Mouse (Mus musculus) liver, embryonic 13.5 days (tissue): Measurements from ENCODE around the gene Dgkg. TPM values are rescaled to one million over a fixed set of nuclear protein-coding genes. Genes with fewer than 3 reads are reported as not detected.

ENCODE experiments used
- ATAC-seq: fragments of 200-750 bp; cut with Nextera tagmentation; 2 replicates; pipeline ENCODE4 v1.8.0; 2017; ENCODE audit warnings: low read depth, mild to moderate bottlenecking, moderate number of reproducible peaks, moderate library complexity
- DNase-seq: peaks from one replicate; pipeline ENCODE4 v3.0.0; 2022
- H3K27ac ChIP-seq: fragments of 300-500 bp; sonication (generic); 2 replicates; pipeline ENCODE4 v1.5.1; 2015; ENCODE audit warnings: moderate library complexity, mild to moderate bottlenecking, inconsistent platforms
- H3K27me3 ChIP-seq: fragments of 300-500 bp; sonication (generic); 2 replicates; pipeline ENCODE4 v1.6.1; 2015; ENCODE audit warnings: mild to moderate bottlenecking, inconsistent platforms
- H3K36me3 ChIP-seq: fragments of 300-500 bp; sonication (generic); 2 replicates; pipeline ENCODE4 v1.6.1; 2015; ENCODE audit warnings: mild to moderate bottlenecking, inconsistent platforms
- H3K4me1 ChIP-seq: fragments of 300-500 bp; sonication (generic); replicated peaks from 2 replicates; pipeline ENCODE4 v1.6.1; 2015; ENCODE audit warnings: inconsistent platforms
- H3K4me2 ChIP-seq: fragments of 300-500 bp; sonication (generic); 2 replicates; pipeline ENCODE4 v1.6.1; 2015; ENCODE audit warnings: inconsistent platforms, mild to moderate bottlenecking, moderate library complexity
- H3K4me3 ChIP-seq: fragments of 300-500 bp; sonication (generic); replicated peaks from 2 replicates; pipeline ENCODE4 v1.5.1; 2015; ENCODE audit warnings: mild to moderate bottlenecking, inconsistent platforms
- H3K9ac ChIP-seq: fragments of 300-500 bp; sonication (generic); 2 replicates; pipeline ENCODE4 v1.6.1; 2015; ENCODE audit warnings: mild to moderate bottlenecking, inconsistent platforms
- H3K9me3 ChIP-seq: fragments of 300-500 bp; sonication (generic); replicated peaks from 2 replicates; pipeline ENCODE4 v1.6.1; 2016; ENCODE audit warnings: inconsistent platforms
- WGBS: fragments of 180-500 bp; shearing (Covaris S2); methylation state at CpG from one replicate; pipeline ENCODE4 v1.1.7; 2015; ENCODE audit not compliant: insufficient replicate concordance; 5-methylcytosine and 5-hydroxymethylcytosine counted together
- polyA plus RNA-seq: library from polyadenylated mRNA; unstranded; fragments of >200 nt; fragmentation: Nextera tagmentation; extraction: Ambion mirVana; gene quantifications from 2 replicates; pipeline ENCODE4 v1.2.1, GENCODE M21; 2015

Dgkg gene
- polyA plus RNA-seq, result 0.75 and 0.81 TPM in 2 replicates

GRCm38 (mm10) chr16:22656533-22657444 lies at the start of gene Dgkg:
Gene Dgkg (minus strand): TSS chr16:22657221.
- no peak within 1 kb of the TSS for H3K9ac ChIP-seq
- ATAC-seq, result peak; percentile 36; the same call in 1 of the 2 replicates
- WGBS, result 2% methylated on average over 63 of the region's 63 CpGs

GRCm38 (mm10) chr16:22704946-22705345 lies 47.9 kb upstream of the Dgkg start:
- Histone ChIP-seq H3K4me3 (no peak overlapping the region), H3K27ac (no peak overlapping the region), H3K9me3 (no peaks in the 10 kb centered on the region), H3K36me3 (no peaks in the 10 kb centered on the region), H3K9ac (no peak overlapping the region), H3K4me2 (no peak overlapping the region), H3K4me1 (no peaks in the 10 kb centered on the region), H3K27me3 (no peaks in the 10 kb centered on the region)
- ATAC-seq, result no peak
- no peak for DNase-seq
- WGBS, result 35% methylated on average over 6 of the region's 6 CpGs

More at GRCm38 (mm10) chr16:22656533-22657444, at the start of gene Dgkg:
- Histone ChIP-seq H3K4me2 (peak within 1 kb of the TSS; percentile 64), H3K27me3 (peaks cover 36% of the 10 kb centered on the region), H3K27ac (no peak within 1 kb of the TSS; the same call in none of the 2 replicates), H3K4me3 (peak within 1 kb of the TSS; percentile 44), H3K36me3 (no peaks in the 10 kb centered on the region), H3K4me1 (peaks cover 7% of the 10 kb centered on the region), H3K9me3 (no peaks in the 10 kb centered on the region)
- peak; percentile 13 for DNase-seq

- Histone ChIP-seq H3K27me3 (no peaks in the 10 kb centered on the region), H3K4me1 (no peaks in the 10 kb centered on the region), H3K27ac (no peak overlapping the region), H3K9me3 (no peaks in the 10 kb centered on the region), H3K4me2 (no peak overlapping the region), H3K36me3 (no peaks in the 10 kb centered on the region), H3K4me3 (no peak overlapping the region), H3K9ac (no peak overlapping the region)
- no peak for DNase-seq
- ATAC-seq, result no peak
- 59% methylated on average over 5 of the region's 5 CpGs for WGBS
Measured at GRCm38 (mm10) chr16:22704136-22704535, 47.1 kb upstream of the Dgkg start.

GRCm38 (mm10) chr16:22698846-22699760 lies 42.1 kb upstream of the Dgkg start:
- DNase-seq (no peak), ATAC-seq (no peak)
- WGBS, result 57% methylated on average over 13 of the region's 13 CpGs
- Histone ChIP-seq H3K4me3 (no peak overlapping the region), H3K27me3 (no peaks in the 10 kb centered on the region), H3K36me3 (no peaks in the 10 kb centered on the region), H3K9me3 (no peaks in the 10 kb centered on the region), H3K27ac (no peak overlapping the region), H3K4me1 (no peaks in the 10 kb centered on the region), H3K4me2 (no peak overlapping the region), H3K9ac (no peak overlapping the region)

- ATAC-seq, result no peak
- H3K9ac ChIP-seq, result no peak overlapping the region
- DNase-seq, result no peak
Measured at GRCm38 (mm10) chr16:22698101-22698500, 41.1 kb upstream of the Dgkg start.

GRCm38 (mm10) chr16:22689622-22690021 lies 32.6 kb upstream of the Dgkg start:
- H3K36me3 ChIP-seq, result no peaks in the 10 kb centered on the region
- ATAC-seq (no peak), DNase-seq (no peak)
- 46% methylated on average over 2 of the region's 2 CpGs for WGBS
- H3K9ac ChIP-seq, result no peak overlapping the region
- no peak overlapping the region for H3K27ac ChIP-seq
- H3K27me3 ChIP-seq, result no peaks in the 10 kb centered on the region; the same call in 1 of the 2 replicates
- H3K4me3 ChIP-seq, result no peak overlapping the region
- H3K4me1 ChIP-seq, result no peaks in the 10 kb centered on the region
- H3K9me3 ChIP-seq, result no peaks in the 10 kb centered on the region
- no peak overlapping the region for H3K4me2 ChIP-seq

More at GRCm38 (mm10) chr16:22698101-22698500, 41.1 kb upstream of the Dgkg start:
- H3K4me3 ChIP-seq, result no peak overlapping the region
- no peaks in the 10 kb centered on the region for H3K36me3 ChIP-seq
- H3K4me2 ChIP-seq, result no peak overlapping the region
- no peak overlapping the region for H3K27ac ChIP-seq
- H3K4me1 ChIP-seq, result no peaks in the 10 kb centered on the region
- no peaks in the 10 kb centered on the region for H3K9me3 ChIP-seq
- 60% methylated on average over 8 of the region's 8 CpGs for WGBS
- H3K27me3 ChIP-seq, result no peaks in the 10 kb centered on the region

- Histone ChIP-seq H3K27me3 (no peaks in the 10 kb centered on the region; the same call in 1 of the 2 replicates), H3K4me2 (no peak overlapping the region), H3K4me1 (no peaks in the 10 kb centered on the region), H3K4me3 (no peak overlapping the region), H3K9ac (no peak overlapping the region), H3K9me3 (no peaks in the 10 kb centered on the region), H3K27ac (no peak overlapping the region), H3K36me3 (no peaks in the 10 kb centered on the region)
- DNase-seq, result no peak
- no peak for ATAC-seq
- 54% methylated on average over 8 of the region's 8 CpGs for WGBS
Measured at GRCm38 (mm10) chr16:22687711-22688230, 30.8 kb upstream of the Dgkg start.

- no peaks in the 10 kb centered on the region for H3K9me3 ChIP-seq
- no peak for ATAC-seq
- WGBS, result 61% methylated on average over 3 of the region's 3 CpGs
Measured at GRCm38 (mm10) chr16:22683605-22684004, 26.6 kb upstream of the Dgkg start.

GRCm38 (mm10) chr16:22682727-22683126 lies 25.7 kb upstream of the Dgkg start:
- H3K4me2 ChIP-seq, result no peak overlapping the region
- no peak for ATAC-seq
- H3K36me3 ChIP-seq, result no peaks in the 10 kb centered on the region
- H3K4me3 ChIP-seq, result no peak overlapping the region
- H3K27me3 ChIP-seq, result no peaks in the 10 kb centered on the region
- DNase-seq, result no peak
- no peak overlapping the region for H3K27ac ChIP-seq
- no peaks in the 10 kb centered on the region for H3K4me1 ChIP-seq
- H3K9ac ChIP-seq, result no peak overlapping the region
- H3K9me3 ChIP-seq, result no peaks in the 10 kb centered on the region

More at GRCm38 (mm10) chr16:22683605-22684004, 26.6 kb upstream of the Dgkg start:
- Histone ChIP-seq H3K9ac (no peak overlapping the region), H3K4me1 (no peaks in the 10 kb centered on the region), H3K4me2 (no peak overlapping the region), H3K4me3 (no peak overlapping the region), H3K27me3 (no peaks in the 10 kb centered on the region; the same call in 1 of the 2 replicates), H3K36me3 (no peaks in the 10 kb centered on the region), H3K27ac (no peak overlapping the region)
- no peak for DNase-seq

- ATAC-seq, result no peak
- no peak overlapping the region for H3K27ac ChIP-seq
- 58% methylated on average over 3 of the region's 3 CpGs for WGBS
- no peaks in the 10 kb centered on the region for H3K36me3 ChIP-seq
- no peaks in the 10 kb centered on the region for H3K27me3 ChIP-seq
- no peak for DNase-seq
- no peak overlapping the region for H3K9ac ChIP-seq
- H3K4me1 ChIP-seq, result no peaks in the 10 kb centered on the region
- H3K4me3 ChIP-seq, result no peak overlapping the region
- H3K9me3 ChIP-seq, result no peaks in the 10 kb centered on the region
- H3K4me2 ChIP-seq, result no peak overlapping the region
Measured at GRCm38 (mm10) chr16:22679641-22680040, 22.6 kb upstream of the Dgkg start.

- 65% methylated on average over 10 of the region's 10 CpGs for WGBS
Measured at GRCm38 (mm10) chr16:22674636-22675035, 17.6 kb upstream of the Dgkg start.

More at GRCm38 (mm10) chr16:22674636-22675035, 17.6 kb upstream of the Dgkg start:
- H3K4me3 ChIP-seq, result no peak overlapping the region
- H3K27me3 ChIP-seq, result no peaks in the 10 kb centered on the region
- no peaks in the 10 kb centered on the region for H3K36me3 ChIP-seq
- DNase-seq, result no peak
- H3K27ac ChIP-seq, result no peak overlapping the region
- no peak overlapping the region for H3K9ac ChIP-seq
- no peaks in the 10 kb centered on the region for H3K4me1 ChIP-seq
- no peaks in the 10 kb centered on the region for H3K9me3 ChIP-seq
- no peak overlapping the region for H3K4me2 ChIP-seq
- ATAC-seq, result no peak
